Mouse (Mus musculus) embryonic facial prominence, embryonic 14.5 days (tissue): ENCODE results near the gene Ulk4. TPM values are rescaled to one million over a fixed set of nuclear protein-coding genes. Genes with fewer than 3 reads are reported as not detected.
A peak's percentile ranks its signal among the peaks of the same experiment; 100 is the strongest.

ENCODE experiments used
- ATAC-seq: fragments of 200-750 bp; cut with Nextera tagmentation; 2 replicates; pipeline ENCODE4 v1.8.0; 2017; ENCODE audit warnings: low read depth, moderate number of reproducible peaks, moderate TSS enrichment
- DNase-seq: peaks from one replicate; pipeline ENCODE4 v3.0.0-alpha.2; 2015; ENCODE audit warnings: low spot score
- H3K27ac ChIP-seq: fragments of 300-500 bp; sonication (generic); replicated peaks from 2 replicates; pipeline ENCODE4 v1.5.1; 2014; ENCODE audit warnings: low read depth, mild to moderate bottlenecking, low read length, moderate library complexity
- H3K27me3 ChIP-seq: fragments of 300-500 bp; sonication (generic); replicated peaks from 2 replicates; pipeline ENCODE4 v1.6.1; 2014; ENCODE audit warnings: low read length; ENCODE audit not compliant: control insufficient read depth, insufficient read depth
- H3K36me3 ChIP-seq: fragments of 300-500 bp; sonication (generic); 2 replicates; pipeline ENCODE4 v1.6.1; 2014; ENCODE audit warnings: low read length, mixed read lengths; ENCODE audit not compliant: control insufficient read depth, insufficient read depth
- H3K4me1 ChIP-seq: fragments of 300-500 bp; sonication (generic); 2 replicates; pipeline ENCODE4 v1.6.1; 2014; ENCODE audit warnings: antibody characterized with exemption, low read length; ENCODE audit not compliant: control insufficient read depth, insufficient read depth
- H3K4me2 ChIP-seq: fragments of 300-500 bp; sonication (generic); 2 replicates; pipeline ENCODE4 v1.6.1; 2014; ENCODE audit warnings: low read depth, mild to moderate bottlenecking, low read length, moderate library complexity, mixed read lengths
- H3K4me3 ChIP-seq: fragments of 300-500 bp; sonication (generic); 2 replicates; pipeline ENCODE4 v1.5.1; 2014; ENCODE audit warnings: low read depth, mild to moderate bottlenecking, low read length
- H3K9ac ChIP-seq: fragments of 300-500 bp; sonication (generic); 2 replicates; pipeline ENCODE4 v1.6.1; 2014; ENCODE audit warnings: low read depth, mild to moderate bottlenecking, low read length, moderate library complexity, mixed read lengths
- H3K9me3 ChIP-seq: fragments of 300-500 bp; sonication (generic); 2 replicates; pipeline ENCODE4 v1.6.1; 2016; ENCODE audit warnings: low read length; ENCODE audit not compliant: control insufficient read depth
- WGBS: fragments of 180-500 bp; shearing (Covaris S2); extraction: QIAGEN DNeasy Blood & Tissue Kit; methylation state at CpG from one replicate; pipeline ENCODE4 v1.1.7; 2014; 5-methylcytosine and 5-hydroxymethylcytosine counted together
- polyA plus RNA-seq: library from polyadenylated mRNA; unstranded; fragments of >200 nt; fragmentation: Nextera tagmentation; extraction: Ambion mirVana; gene quantifications from 2 replicates; pipeline ENCODE4 v1.2.1, GENCODE M21; 2014

Gene Ulk4
- polyA plus RNA-seq, 1 experiment from 2014 or later: 136 TPM

GRCm38 (mm10) chr9:121043021-121043420, 234.0 kb downstream of the Ulk4 start:
- ATAC-seq: no peak
- WGBS: 87% methylated on average over 4 of the region's 4 CpGs
- no peak for DNase-seq

GRCm38 (mm10) chr9:121038396-121038795, 238.6 kb downstream of the Ulk4 start:
- Histone ChIP-seq H3K4me3 (no peak overlapping the region), H3K4me1 (no peaks in the 10 kb centered on the region), H3K27me3 (no peaks in the 10 kb centered on the region; the same call in 1 of the 2 replicates), H3K27ac (no peak overlapping the region), H3K36me3 (no peaks in the 10 kb centered on the region), H3K9me3 (no peaks in the 10 kb centered on the region), H3K4me2 (no peak overlapping the region), H3K9ac (no peak overlapping the region)
- DNase-seq: no peak
- WGBS: 55% methylated on average over 4 of the region's 4 CpGs
- ATAC-seq: no peak; the same call in 1 of the 2 replicates

More at GRCm38 (mm10) chr9:121043021-121043420, 234.0 kb downstream of the Ulk4 start:
- no peaks in the 10 kb centered on the region for H3K36me3 ChIP-seq
- H3K4me1 ChIP-seq: peaks cover 3% of the 10 kb centered on the region; the same call in 1 of the 2 replicates
- no peak overlapping the region for H3K4me2 ChIP-seq
- no peaks in the 10 kb centered on the region for H3K27me3 ChIP-seq
- no peak overlapping the region for H3K4me3 ChIP-seq
- H3K9me3 ChIP-seq: no peaks in the 10 kb centered on the region
- H3K27ac ChIP-seq: no peak overlapping the region
- no peak overlapping the region for H3K9ac ChIP-seq

GRCm38 (mm10) chr9:121037975-121038374, 239.0 kb downstream of the Ulk4 start:
- H3K9me3 ChIP-seq: no peaks in the 10 kb centered on the region
- H3K27ac ChIP-seq: no peak overlapping the region
- DNase-seq (peak; percentile 78), ATAC-seq (peak; percentile 84)
- no peak overlapping the region for H3K4me3 ChIP-seq
- H3K4me2 ChIP-seq: no peak overlapping the region
- H3K9ac ChIP-seq: no peak overlapping the region; the same call in 1 of the 2 replicates
- H3K4me1 ChIP-seq: no peaks in the 10 kb centered on the region
- no peaks in the 10 kb centered on the region; the same call in 1 of the 2 replicates for H3K27me3 ChIP-seq
- 37% methylated on average over 5 of the region's 5 CpGs for WGBS
- H3K36me3 ChIP-seq: no peaks in the 10 kb centered on the region

- Histone ChIP-seq H3K27me3 (no peaks in the 10 kb centered on the region; the same call in 1 of the 2 replicates), H3K27ac (no peak overlapping the region), H3K4me2 (no peak overlapping the region), H3K9me3 (no peaks in the 10 kb centered on the region), H3K4me3 (no peak overlapping the region), H3K4me1 (no peaks in the 10 kb centered on the region), H3K36me3 (no peaks in the 10 kb centered on the region), H3K9ac (no peak overlapping the region)
- WGBS: 69% methylated on average over 6 of the region's 6 CpGs
- ATAC-seq (no peak), DNase-seq (no peak)
Measured at GRCm38 (mm10) chr9:121035296-121035695, 241.7 kb downstream of the Ulk4 start.

- Histone ChIP-seq H3K36me3 (no peaks in the 10 kb centered on the region), H3K4me2 (no peak overlapping the region), H3K4me3 (no peak overlapping the region), H3K27ac (no peak overlapping the region), H3K4me1 (no peaks in the 10 kb centered on the region), H3K9me3 (no peaks in the 10 kb centered on the region), H3K9ac (no peak overlapping the region), H3K27me3 (no peaks in the 10 kb centered on the region; the same call in 1 of the 2 replicates)
- DNase-seq (no peak), ATAC-seq (no peak)
- 80% methylated on average over 4 of the region's 4 CpGs for whole genome bisulfite sequencing
Measured at GRCm38 (mm10) chr9:121033596-121033995, 243.4 kb downstream of the Ulk4 start.

GRCm38 (mm10) chr9:121032322-121032964, 244.6 kb downstream of the Ulk4 start:
- no peaks in the 10 kb centered on the region for H3K36me3 ChIP-seq
- no peaks in the 10 kb centered on the region; the same call in 1 of the 2 replicates for H3K27me3 ChIP-seq
- ATAC-seq (0 out of 2 replicates have a peak, but pooled peaks have one; percentile 26), DNase-seq (no peak)
- H3K27ac ChIP-seq: no peak overlapping the region
- H3K4me1 ChIP-seq: no peaks in the 10 kb centered on the region
- no peak overlapping the region for H3K4me2 ChIP-seq
- no peak overlapping the region for H3K9ac ChIP-seq
- H3K9me3 ChIP-seq: no peaks in the 10 kb centered on the region
- no peak overlapping the region for H3K4me3 ChIP-seq
- WGBS: 53% methylated on average over 9 of the region's 10 CpGs

- ATAC-seq (no peak), DNase-seq (no peak)
- Histone ChIP-seq H3K27ac (no peak overlapping the region), H3K36me3 (no peaks in the 10 kb centered on the region), H3K9ac (no peak overlapping the region), H3K9me3 (no peaks in the 10 kb centered on the region), H3K27me3 (no peaks in the 10 kb centered on the region; the same call in 1 of the 2 replicates), H3K4me2 (no peak overlapping the region), H3K4me1 (no peaks in the 10 kb centered on the region), H3K4me3 (no peak overlapping the region)
- 59% methylated on average over 10 of the region's 10 CpGs for WGBS
Measured at GRCm38 (mm10) chr9:121030949-121031348, 246.0 kb downstream of the Ulk4 start.

GRCm38 (mm10) chr9:121029786-121030185, 247.2 kb downstream of the Ulk4 start:
- H3K9ac ChIP-seq: no peak overlapping the region
- WGBS: 48% methylated on average over 9 of the region's 9 CpGs
- H3K4me3 ChIP-seq: no peak overlapping the region
- ATAC-seq: peak; percentile 62; the same call in 1 of the 2 replicates
- H3K27ac ChIP-seq: no peak overlapping the region
- H3K9me3 ChIP-seq: no peaks in the 10 kb centered on the region
- H3K4me2 ChIP-seq: no peak overlapping the region
- no peaks in the 10 kb centered on the region; the same call in 1 of the 2 replicates for H3K27me3 ChIP-seq
- DNase-seq: peak; percentile 54
- H3K4me1 ChIP-seq: no peaks in the 10 kb centered on the region
- H3K36me3 ChIP-seq: no peaks in the 10 kb centered on the region
